Mouse (Mus musculus) liver, adult 2 months (tissue): ENCODE data around the gene Mafg.

Source experiments
- CTCF ChIP-seq: fragments of 200-500 bp; IDR thresholded peaks from 2 replicates; pipeline ENCODE4 v1.5.1; 2011; ENCODE audit warnings: low read depth, low read length, control low read depth
- POLR2A ChIP-seq: fragments of 200-500 bp; IDR thresholded peaks from 2 replicates; pipeline ENCODE4 v1.6.1; 2011; ENCODE audit warnings: low read length, control low read depth; ENCODE audit not compliant: insufficient read depth; ENCODE audit errors: extremely low read depth

- TF ChIP-seq CTCF (no peak), POLR2A (0 out of 2 replicates have a peak, but pooled peaks have one; percentile 33)
Observed at GRCm38 (mm10) chr11:120580871-120581331, 52.5 kb downstream of the Mafg start.
